Mouse (Mus musculus): ENCODE measurements around the gene AI464131. TPM values are rescaled to one million over a fixed set of nuclear protein-coding genes. Genes with fewer than 3 reads are reported as not detected.

AI464131 gene
- total RNA-seq, 2 experiments from 2014 or later = 10.2 to 10.4 TPM

DNA sequence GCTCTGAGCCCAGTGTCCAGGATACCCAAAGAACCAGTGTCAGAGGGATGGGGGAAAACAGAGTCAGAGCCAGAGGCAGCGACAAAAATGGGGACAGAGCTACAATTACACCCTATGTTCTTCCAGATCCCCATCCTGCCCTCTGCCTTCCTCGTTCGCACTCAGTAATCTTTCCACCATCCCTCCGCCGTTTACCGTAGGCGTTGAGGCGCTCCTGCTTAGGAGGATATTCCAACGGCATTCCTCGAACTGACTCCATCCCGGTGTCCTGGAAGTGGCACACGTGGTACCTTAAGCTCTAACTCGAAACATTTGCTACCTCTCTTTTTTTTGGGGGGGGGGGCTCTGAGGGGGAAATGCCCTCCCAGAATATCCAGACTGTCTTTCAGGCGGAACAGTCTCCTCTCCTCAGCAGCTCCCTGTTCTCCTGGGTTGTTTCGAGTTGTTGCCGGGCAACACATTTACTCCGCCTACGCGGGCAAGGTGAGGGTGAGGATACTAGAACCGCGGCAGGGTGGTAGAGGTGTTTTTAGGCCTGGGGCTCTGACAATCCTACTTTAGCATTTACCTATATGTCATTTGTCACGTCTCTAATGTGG lies 4.5 kb upstream of the AI464131 start:
- intact Hi-C loops (cut with DNase I) = loop anchor here (2.0 kb wide), 1 partner anchor 39 kb away; no protein-coding TSS in a partner anchor
- no peak for DNase-seq (ENCODE audit: low spot score)

DNA sequence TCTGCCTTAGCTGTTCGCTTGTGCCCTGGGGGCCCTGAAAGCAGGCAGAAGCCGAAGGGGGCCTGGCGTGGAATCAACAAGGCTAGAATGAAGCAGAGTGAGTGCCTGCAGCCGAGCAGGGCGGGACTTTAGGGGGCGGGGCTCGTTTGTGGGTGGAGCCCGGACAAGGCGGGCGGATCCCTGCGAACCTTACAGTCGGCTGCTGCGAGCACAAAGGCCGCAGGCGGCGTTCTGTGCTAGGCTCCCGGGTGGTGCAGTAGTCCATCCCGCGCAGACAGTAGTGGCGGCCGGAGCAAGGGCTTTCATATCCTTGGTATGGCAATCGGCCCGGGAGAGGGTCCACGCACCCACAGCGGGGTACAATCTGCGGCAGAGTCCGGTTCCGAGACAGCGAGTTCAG lies 4.0 kb upstream of the AI464131 start:
- intact Hi-C loops (cut with DNase I) = loop anchor here (2.0 kb wide), 1 partner anchor 38 kb away; no protein-coding TSS in a partner anchor
- DNase-seq (ENCODE audit: low spot score) = peak; percentile 75

DNA sequence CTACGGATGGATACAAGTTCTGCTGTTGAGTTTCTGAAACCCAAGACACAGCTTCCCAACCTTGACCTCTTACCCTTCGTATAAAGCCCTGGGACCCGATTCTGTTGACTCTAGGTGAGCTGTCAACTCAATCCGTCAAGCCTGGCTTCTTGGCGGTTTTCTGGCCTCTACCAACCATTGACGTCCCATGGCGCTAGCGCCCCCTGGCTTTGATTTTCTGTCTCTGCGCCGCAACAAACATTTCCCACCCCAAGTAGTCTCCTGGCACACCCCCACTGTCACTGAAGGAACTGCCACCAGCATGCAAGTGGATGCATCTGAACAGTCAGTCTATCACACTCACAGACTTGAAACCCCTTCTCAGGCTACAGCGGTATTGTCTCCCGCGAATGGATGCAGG lies 3.3 kb upstream of the AI464131 start:
- no peak for DNase-seq (ENCODE audit: low spot score)
- intact Hi-C loops (cut with DNase I) = loop anchor here (2.0 kb wide), 1 partner anchor 37 kb away; no protein-coding TSS in a partner anchor

DNA sequence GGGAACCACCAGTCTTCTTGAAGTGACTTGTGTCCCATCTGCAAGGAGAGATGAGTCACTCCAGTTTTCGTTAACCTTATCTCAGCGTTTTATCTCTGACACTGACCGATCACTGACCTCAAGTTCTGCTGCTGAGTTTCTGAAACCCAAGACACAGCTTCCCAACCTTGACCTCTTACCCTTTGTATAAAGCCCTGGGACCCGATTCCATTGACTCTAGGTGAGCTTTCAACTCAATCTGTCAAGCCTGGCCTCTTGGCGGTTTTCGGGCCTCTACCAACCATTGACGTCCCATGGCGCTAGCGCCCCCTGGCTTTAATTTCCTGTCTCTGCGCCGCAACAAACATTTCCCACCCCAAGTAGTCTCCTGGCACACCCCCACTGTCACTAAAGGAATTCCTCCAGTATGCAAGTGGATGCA lies 2.3 kb upstream of the AI464131 start:
- intact Hi-C loops (cut with DNase I) = no loop called here
- DNase-seq (ENCODE audit: low spot score) = no peak

DNA sequence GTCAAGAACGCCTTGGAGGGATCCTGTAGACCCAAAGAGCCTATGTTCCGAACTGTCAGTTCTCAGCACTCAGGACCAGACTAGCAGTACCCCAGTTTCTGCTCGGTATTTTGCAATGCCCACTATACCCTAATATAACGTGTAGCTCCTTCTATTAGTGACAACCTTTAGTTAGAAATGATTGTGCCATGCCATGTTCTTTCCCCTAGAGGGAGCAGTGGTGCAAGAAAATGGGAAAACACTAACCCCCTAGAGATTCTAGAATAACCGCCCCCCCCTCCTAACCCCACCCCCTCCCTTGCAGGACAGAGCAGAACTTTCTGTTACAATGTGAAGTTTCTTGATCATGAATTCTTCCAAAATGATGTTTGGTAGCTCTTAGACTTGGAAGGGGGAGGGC lies 1.4 kb upstream of the AI464131 start:
- intact Hi-C loops (cut with DNase I) = no loop called here
- DNase-seq (ENCODE audit: low spot score) = no peak

DNA sequence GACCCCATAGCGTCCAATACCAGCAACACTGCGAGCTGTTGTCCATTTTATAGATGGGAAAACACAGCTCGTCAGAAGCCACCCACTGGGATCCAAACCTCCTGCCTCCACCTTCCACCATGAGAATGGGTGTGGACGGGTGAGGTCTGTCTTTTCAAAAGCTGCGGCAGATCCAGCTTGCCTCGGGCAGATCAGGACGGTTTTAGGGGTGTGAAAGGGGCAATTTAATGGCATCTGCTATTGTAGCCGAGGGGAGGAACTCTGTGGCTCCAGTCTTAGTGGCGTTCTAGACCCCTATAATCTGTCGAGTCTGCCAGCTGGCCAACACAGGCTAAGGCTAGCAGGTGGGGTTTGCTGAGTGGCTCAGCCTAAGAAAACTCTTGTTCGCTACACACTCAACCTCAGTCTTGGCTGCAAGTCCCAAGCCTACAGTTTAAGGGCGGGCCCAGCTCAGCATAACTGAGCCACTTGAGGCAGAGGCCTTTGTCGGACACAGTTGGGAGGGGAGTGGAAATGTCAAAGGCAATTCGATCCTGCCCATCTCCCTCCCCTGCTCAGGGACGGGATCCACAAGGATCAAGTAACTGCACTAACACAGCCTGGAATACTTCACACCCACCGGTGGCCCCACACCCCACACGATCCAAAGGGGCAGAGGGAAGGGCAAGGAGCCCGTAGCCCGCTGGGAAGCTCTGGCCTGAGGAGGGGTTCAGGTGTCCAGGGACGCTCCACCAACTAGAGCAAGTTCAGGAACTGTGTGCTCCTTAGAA lies 520 bp downstream of the AI464131 start:
- DNase-seq (ENCODE audit: low spot score) = no peak
- intact Hi-C loops (cut with DNase I) = no loop called here

DNA sequence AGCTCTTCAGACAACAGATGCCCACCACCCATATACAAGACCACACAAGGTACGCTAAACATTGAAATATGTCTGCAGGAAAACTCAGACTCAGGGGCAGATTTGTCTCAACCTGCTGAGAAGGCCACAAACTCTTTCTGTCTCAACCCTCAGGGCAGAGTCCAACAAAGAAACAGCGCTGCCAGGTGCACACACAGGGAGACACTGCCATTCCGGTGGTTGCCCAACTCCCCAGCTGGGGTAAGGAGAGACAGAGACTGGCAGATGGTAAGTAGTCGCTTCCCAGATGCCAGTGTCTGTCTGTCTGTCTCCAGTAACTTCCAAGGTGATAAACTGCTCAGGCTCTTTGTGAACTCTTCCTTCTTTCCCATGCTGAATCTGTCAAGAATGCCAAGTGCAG lies 2.1 kb downstream of the AI464131 start:
- DNase-seq (ENCODE audit: low spot score) = no peak
- intact Hi-C loops (cut with DNase I) = no loop called here

DNA sequence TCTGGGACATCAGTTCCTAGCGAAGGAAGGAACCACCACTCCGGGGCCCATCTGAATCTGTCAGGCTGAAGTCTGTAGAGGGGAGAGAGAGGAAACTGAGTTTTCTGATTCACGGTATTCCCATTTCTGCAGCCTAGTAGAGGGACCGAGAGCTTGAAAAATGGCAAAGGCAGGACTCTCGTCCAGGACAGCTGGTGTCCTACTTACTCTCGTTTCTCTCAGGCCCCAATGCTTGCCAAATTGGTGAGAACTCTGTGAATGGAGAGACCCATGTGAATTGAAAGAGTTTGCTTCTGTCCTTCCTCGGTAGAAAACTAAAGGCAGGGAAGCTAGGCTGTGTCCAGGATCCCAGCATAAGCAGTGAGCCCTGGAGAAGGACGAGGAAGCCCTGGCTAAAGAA lies 3.3 kb downstream of the AI464131 start:
- DNase-seq (ENCODE audit: low spot score) = no peak
- intact Hi-C loops (cut with DNase I) = no loop called here

DNA sequence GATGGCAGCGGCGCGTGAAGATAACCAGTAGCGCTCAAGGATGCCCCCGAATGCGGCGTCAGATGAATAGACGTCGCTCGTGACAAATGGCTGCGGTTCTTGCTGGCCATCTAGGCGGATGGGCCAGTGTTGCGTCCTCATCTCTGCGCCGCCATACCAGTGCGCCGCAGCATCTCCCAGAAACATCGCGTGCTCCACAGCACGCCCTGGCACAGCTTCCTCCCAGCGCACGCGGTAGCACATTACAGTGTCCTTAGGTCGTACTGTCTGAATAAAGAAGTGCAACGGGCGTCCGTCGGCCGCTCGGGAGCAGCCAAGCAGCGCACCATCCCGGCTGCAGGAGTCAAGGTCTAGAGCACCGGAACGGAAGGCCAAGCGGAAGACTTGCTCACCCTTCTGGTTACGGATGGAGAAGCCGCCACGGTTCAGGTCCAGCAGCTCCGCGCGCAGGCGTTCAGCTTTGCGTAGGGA lies 3.9 kb downstream of the AI464131 start:
- intact Hi-C loops (cut with DNase I) = no loop called here
- DNase-seq (ENCODE audit: low spot score) = no peak

DNA sequence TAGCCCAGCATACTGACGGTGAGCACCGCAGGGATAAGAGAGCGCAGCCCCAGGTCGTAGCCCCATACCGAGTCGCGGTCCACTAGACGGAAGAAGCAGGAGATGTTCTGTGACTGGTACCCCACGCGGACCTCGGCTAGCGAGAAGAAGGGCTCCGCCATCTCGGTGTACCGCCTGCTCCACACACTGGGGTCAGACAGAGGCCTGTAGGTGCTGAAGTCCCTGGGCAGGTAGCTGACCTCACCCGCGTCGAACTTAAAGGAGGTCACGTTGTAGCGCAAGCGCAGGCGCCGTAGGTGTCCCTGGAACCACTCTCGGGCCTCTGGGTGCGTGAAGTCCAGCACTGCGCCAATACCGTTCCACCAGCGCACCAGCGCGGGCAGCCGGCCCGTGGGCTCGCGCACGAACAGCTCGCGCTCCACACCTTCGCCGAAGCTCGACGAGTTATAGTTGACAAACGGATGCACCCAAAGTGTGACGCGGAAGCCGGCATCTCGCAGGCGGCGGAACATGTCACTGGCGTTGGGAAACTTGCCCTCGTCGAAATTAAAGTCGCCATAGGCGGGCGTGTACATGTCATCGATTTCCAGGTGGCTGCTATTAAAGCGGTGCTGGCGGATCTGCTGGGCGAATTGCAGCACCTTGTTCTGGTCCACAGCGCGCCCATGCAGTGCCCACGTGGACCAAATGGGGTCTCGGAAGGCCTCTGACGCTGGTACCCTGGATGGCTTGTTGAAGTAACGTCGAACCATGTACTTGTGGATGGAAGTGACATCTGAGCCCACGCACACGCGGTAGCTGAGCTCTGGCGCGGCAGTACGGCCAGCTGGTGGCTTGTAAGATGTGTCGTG lies 4.7 kb downstream of the AI464131 start:
- intact Hi-C loops (cut with DNase I) = no loop called here
- DNase-seq (ENCODE audit: low spot score) = no peak

DNA sequence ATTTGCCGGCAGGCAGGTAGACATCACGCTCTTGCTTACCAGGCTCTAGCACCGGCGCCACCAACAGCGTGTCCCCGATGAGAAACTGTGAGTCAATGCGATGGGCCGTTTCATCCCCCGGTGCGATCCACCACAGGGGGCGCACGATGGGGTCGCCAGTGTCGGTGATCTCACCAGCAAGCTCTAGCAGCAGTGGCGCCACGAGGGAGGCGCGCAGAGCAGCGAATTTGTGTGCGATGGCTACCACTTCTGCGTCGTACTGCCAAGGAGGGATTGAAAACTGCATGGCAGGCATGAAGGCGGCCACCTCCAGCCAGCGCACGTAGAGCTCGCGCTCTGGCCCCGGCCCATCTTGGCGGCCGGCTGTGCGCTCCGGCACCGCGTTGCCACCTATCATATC lies 5.3 kb downstream of the AI464131 start:
- intact Hi-C loops (cut with DNase I) = no loop called here

DNA sequence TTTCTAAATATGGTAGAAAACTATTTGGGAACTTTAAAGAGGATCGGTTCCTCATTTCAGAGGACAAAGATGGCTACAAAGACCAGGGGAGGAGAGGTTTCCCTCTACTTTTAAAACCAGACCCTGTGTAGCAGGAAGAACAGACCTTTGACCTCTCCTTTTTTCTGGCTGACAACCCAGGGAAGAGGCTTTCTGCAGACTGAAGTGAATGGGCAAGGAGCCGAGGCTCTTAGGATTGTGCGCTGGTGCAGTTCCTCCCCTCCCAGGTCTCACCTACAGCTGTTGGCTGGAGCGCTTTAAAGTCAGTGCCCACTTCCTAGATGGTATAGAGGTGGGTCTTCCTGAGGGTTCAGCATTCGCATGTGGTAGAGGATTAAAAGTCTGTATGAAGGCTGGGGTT lies 5.8 kb downstream of the AI464131 start:
- no peak for DNase-seq (ENCODE audit: low spot score)
- intact Hi-C loops (cut with DNase I) = no loop called here

More for the DNA sequence above, 5.3 kb downstream of the AI464131 start:
- DNase-seq (ENCODE audit: low spot score) = no peak

DNA sequence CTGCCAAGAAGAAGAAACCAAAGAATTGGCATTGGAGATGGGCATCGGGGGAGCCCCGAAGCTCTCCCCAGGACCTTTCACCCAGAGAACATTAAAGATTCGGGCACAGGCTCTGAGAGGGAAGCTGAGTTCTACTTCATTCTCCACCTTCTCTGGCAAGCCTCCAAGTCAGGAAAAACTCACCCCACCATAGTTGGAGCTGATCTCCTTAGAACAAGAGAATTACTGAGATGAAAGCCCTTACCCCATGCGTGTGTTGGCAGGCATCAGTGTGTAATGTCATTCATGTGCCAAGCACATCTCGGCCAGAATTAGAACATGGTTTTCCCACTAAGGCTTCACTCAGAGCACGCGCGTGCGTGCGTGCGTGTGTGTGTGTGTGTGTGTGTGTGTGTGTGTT lies 7.0 kb downstream of the AI464131 start:
- intact Hi-C loops (cut with DNase I) = no loop called here
- DNase-seq (ENCODE audit: low spot score) = no peak

DNA sequence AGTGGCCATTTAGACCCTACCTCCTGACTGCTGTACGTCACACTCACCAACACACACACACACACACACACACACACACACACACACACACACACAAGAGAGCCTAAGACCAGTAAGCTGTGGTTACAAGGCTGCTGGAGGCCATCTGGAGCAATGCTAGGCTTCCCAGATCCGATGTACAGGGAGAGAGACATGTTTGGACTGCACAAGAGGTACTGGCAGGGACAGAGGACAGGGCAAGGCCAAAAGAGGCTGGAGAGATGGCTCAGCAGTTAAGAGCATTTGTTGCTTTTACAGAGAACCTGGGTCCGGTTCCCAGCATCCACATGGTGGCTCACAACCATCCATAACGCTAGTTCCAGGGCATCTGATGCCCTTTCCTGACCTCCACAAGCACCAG lies 7.8 kb downstream of the AI464131 start:
- intact Hi-C loops (cut with DNase I) = no loop called here
- DNase-seq (ENCODE audit: low spot score) = no peak

DNA sequence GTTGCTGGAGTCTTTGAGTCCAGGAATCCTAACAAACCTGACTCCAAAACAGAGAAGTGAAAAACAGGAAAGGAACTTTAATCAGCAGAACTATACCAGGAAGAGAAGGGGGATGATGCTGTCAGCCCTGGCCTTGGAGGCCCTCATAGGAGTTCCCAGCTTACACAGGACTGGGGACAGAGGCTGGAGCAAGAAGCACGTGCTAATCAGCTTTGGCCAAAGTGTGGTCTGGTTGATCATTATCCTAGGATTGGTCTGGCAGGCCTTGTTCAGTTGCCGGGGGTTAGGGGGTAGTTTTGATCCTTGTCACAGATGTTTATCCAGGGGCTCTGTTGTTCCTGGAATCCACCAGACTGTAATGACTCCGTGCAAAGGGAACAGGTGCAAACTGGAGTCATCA lies 8.5 kb downstream of the AI464131 start:
- intact Hi-C loops (cut with DNase I) = no loop called here
- no peak for DNase-seq (ENCODE audit: low spot score)

DNA sequence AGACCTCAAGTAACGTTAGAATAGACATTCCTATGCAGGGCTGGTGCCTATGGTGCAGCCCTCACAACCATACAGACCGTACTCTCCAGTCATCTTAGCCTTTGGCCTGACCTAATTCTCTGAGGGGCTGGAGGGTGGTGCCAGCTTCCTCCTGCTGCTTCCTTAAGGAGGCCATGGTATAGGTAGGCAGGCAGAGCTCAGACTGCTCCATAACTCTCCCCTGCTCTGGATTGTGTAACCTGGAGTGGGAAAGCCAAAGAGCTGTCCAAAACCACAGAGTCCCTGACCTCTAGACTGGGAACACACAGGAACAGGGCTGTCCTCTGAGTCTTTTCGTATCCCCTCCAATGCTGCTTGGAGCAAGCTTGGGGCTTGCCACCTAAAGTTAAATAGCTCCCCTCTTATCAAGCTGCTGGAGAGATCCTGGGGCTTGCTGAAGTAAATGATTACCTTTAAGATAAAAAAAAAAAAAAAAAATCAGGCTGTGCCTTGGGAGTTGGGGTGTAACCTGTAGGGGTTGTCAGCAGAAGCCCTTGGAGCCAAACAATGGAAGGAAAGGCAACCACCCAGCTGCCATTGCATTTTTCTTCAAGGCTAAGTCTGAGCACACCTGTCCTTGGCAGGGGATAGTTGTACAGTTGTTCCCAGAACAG lies 9.3 kb downstream of the AI464131 start:
- DNase-seq (ENCODE audit: low spot score) = no peak
- intact Hi-C loops (cut with DNase I) = no loop called here

DNA sequence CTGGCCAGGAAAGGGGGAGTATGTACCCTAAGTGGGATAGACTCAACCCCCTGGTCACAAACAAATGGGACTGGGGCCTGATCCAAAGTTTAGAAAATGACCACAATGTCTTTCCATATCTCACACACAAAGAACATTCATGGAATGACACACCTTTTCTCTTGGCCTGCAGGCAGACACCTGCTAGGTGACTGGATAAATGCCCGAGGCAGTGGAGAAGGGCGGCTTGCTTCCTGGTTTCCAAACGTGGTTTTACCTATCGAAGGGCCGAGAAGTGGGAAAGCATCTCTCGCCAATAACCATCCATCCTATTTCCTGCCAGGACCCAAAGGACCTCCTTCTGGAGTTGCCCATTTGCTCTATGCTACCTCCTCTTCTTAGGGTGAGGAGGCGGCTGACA lies 9.9 kb downstream of the AI464131 start:
- no peak for DNase-seq (ENCODE audit: low spot score)
- intact Hi-C loops (cut with DNase I) = no loop called here

DNA sequence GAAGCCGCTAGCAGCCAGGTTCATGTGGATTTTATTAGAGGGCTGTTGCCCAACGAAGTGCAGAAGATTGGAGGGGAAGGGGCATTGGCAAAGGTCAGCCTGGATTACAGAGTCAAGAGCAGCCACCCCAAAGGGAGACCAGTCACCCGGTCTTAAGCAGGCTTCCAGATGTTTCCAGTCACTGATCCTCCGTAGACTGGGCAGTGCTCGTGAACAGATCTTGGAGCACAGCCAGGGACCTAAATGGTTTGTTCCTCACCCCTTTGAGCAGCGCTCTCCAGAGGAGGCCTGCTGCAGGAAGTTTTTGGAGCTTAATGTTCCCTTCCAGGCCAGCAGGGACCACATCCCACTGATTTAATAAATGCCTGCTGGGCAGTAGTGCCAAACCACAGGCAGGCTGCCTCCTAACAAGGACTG lies 21.3 kb downstream of the AI464131 start:
- peak; percentile 73 for DNase-seq (ENCODE audit: low spot score)
- intact Hi-C loops (cut with DNase I) = no loop called here

DNA sequence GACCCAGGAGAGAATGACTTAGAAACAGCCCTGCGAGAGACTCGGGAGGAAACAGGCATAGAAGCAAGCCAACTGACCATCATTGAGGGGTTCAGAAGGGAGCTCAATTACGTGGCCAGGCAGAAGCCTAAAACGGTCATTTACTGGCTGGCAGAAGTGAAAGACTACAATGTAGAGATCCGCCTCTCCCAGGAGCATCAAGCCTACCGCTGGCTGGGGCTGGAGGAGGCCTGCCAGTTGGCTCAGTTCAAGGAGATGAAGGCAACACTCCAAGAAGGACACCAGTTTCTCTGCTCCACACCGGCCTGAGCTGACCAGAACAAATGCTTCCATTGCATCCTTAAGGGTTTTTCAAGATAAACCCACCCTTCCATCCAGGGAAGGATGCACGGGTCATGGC lies 22.6 kb downstream of the AI464131 start:
- intact Hi-C loops (cut with DNase I) = no loop called here
- DNase-seq (ENCODE audit: low spot score) = peak; percentile 72

DNA sequence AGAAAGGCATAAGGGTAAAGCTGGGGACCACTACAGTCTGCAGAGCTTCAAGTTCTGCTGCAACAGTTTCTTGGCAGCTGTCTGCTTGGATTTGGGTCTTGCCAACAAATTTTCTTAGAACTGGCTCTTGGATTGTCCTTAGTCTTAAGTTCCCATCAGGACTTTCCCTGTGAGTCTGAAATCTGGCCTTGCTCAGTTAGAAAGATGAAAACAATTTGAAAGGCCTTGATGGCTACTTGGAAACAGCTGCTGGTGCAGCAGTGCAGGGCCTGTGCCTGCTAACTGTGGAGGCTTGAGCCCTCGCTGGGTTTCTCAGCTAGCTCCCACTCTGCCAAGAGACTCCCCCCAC lies 23.4 kb downstream of the AI464131 start:
- intact Hi-C loops (cut with DNase I) = no loop called here
- DNase-seq (ENCODE audit: low spot score) = peak; percentile 47

Data from heart, postnatal 25 days (tissue).